Mouse (Mus musculus) midbrain, embryonic 11.5 days (tissue): Measurements from ENCODE around the gene Ankmy1. TPM values are rescaled to one million over a fixed set of nuclear protein-coding genes. Genes with fewer than 3 reads are reported as not detected.

ENCODE experiments used
- ATAC-seq: fragments of 200-750 bp; cut with Nextera tagmentation; 2 replicates; pipeline ENCODE4 v1.8.0; 2017; ENCODE audit warnings: moderate TSS enrichment, moderate library complexity; ENCODE audit not compliant: low FRiP score
- DNase-seq: peaks from one replicate; pipeline ENCODE4 v3.0.0; 2015; ENCODE audit warnings: low spot score; ENCODE audit errors: missing footprints
- H3K27ac ChIP-seq: fragments of 300-500 bp; sonication (generic); 2 replicates; pipeline ENCODE4 v1.5.1; 2014; ENCODE audit warnings: low read depth, low read length
- H3K27me3 ChIP-seq: fragments of 300-500 bp; sonication (generic); 2 replicates; pipeline ENCODE4 v1.6.1; 2014; ENCODE audit warnings: mild to moderate bottlenecking, low read length, moderate library complexity, mixed read lengths; ENCODE audit not compliant: control insufficient read depth, insufficient read depth
- H3K36me3 ChIP-seq: fragments of 300-500 bp; sonication (generic); 2 replicates; pipeline ENCODE4 v1.6.1; 2014; ENCODE audit warnings: mild to moderate bottlenecking, low read length, moderate library complexity, mixed read lengths; ENCODE audit not compliant: control insufficient read depth, insufficient read depth
- H3K4me1 ChIP-seq: fragments of 300-500 bp; sonication (generic); 2 replicates; pipeline ENCODE4 v1.6.1; 2014; ENCODE audit warnings: low read length; ENCODE audit not compliant: control insufficient read depth, insufficient read depth
- H3K4me2 ChIP-seq: fragments of 300-500 bp; sonication (generic); 2 replicates; pipeline ENCODE4 v1.6.1; 2014; ENCODE audit warnings: mild to moderate bottlenecking, moderate library complexity
- H3K4me3 ChIP-seq: fragments of 300-500 bp; sonication (generic); 2 replicates; pipeline ENCODE4 v1.5.1; 2014; ENCODE audit warnings: low read depth, low read length
- H3K9ac ChIP-seq: fragments of 300-500 bp; sonication (generic); 2 replicates; pipeline ENCODE4 v1.6.1; 2014; ENCODE audit warnings: low read length
- H3K9me3 ChIP-seq: fragments of 300-500 bp; sonication (generic); 2 replicates; pipeline ENCODE4 v1.6.1; 2016; ENCODE audit warnings: low read length; ENCODE audit not compliant: control insufficient read depth
- WGBS: fragments of 180-500 bp; shearing (Covaris S2); extraction: QIAGEN DNeasy Blood & Tissue Kit; methylation state at CpG from one replicate; pipeline ENCODE4 v1.1.7; 2014; 5-methylcytosine and 5-hydroxymethylcytosine counted together
- polyA plus RNA-seq: library from polyadenylated mRNA; unstranded; fragments of >200 nt; fragmentation: Nextera tagmentation; extraction: Ambion mirVana; gene quantifications from 2 replicates; pipeline ENCODE4 v1.2.1, GENCODE M21; 2014

Ankmy1 gene
- polyA plus RNA-seq, 1 experiment from 2014 or later: 0.68 TPM

DNA sequence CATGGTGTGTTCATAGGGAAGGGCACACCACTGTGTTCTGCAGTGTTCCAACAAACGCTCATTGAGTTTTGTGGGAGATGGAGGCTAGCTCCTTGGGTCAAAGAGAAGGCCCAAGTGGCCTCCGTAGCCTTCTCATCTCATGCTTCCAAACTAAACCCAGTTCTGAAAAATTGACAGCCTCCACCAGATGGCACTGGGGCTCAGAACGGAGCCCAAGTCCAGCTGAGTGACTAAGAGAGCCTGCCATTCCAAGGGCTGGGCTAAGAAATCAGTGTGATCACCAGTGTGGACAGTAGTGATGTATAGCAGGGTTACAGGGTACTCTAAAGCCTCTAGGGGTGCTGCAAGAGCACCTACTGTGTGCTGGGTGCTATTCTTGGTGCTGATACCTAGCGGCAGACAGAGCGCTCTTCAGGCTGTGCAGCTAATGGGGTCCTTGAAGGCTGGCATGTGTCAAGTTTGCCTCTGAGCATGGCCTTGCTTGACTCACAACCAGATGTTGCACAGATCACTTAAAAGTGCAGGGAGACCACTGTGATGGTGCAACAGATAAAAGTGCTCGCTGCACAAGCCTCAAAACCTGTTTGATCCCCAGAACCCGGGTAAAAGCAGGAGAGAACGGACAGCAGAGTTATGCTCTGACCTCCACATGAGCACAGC is 62.3 kb downstream of the Ankmy1 start:
- ATAC-seq: no peak
- H3K36me3 ChIP-seq: peaks cover 4% of the 10 kb centered on the region; the same call in 1 of the 2 replicates

DNA sequence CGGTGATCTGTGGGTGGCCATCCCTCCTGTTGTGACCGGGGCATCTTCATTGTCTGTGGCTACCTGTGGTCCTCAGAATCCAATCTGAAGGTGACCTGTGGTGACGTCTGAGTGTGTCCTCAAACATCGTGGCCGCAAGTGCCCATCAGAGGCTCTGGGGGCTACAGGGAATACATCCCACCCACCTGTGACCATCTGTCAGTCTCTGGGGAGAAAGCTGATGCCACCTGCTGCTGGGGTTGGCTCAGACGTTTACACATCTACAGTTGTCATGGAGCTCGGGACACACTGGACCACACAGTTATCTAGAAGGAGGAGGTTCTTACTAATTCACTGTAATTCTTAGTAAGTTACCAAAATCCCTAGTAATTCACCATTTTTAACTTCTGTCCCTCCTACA is 63.5 kb downstream of the Ankmy1 start:
- Histone ChIP-seq H3K9ac (no peak overlapping the region), H3K9me3 (no peaks in the 10 kb centered on the region), H3K36me3 (peaks cover 8% of the 10 kb centered on the region; the same call in 1 of the 2 replicates), H3K4me3 (no peak overlapping the region), H3K27ac (no peak overlapping the region), H3K27me3 (no peaks in the 10 kb centered on the region), H3K4me2 (no peak overlapping the region), H3K4me1 (no peaks in the 10 kb centered on the region; the same call in 1 of the 2 replicates)
- no peak for ATAC-seq
- WGBS: 84% methylated on average over 7 of the region's 7 CpGs
- no peak for DNase-seq

More for the DNA sequence above, 62.3 kb downstream of the Ankmy1 start:
- H3K4me2 ChIP-seq: no peak overlapping the region
- 83% methylated on average over 8 of the region's 8 CpGs for WGBS
- H3K27ac ChIP-seq: no peak overlapping the region
- no peak overlapping the region for H3K4me3 ChIP-seq
- no peak for DNase-seq
- H3K4me1 ChIP-seq: no peaks in the 10 kb centered on the region
- no peaks in the 10 kb centered on the region for H3K27me3 ChIP-seq
- H3K9me3 ChIP-seq: no peaks in the 10 kb centered on the region
- no peak overlapping the region for H3K9ac ChIP-seq

DNA sequence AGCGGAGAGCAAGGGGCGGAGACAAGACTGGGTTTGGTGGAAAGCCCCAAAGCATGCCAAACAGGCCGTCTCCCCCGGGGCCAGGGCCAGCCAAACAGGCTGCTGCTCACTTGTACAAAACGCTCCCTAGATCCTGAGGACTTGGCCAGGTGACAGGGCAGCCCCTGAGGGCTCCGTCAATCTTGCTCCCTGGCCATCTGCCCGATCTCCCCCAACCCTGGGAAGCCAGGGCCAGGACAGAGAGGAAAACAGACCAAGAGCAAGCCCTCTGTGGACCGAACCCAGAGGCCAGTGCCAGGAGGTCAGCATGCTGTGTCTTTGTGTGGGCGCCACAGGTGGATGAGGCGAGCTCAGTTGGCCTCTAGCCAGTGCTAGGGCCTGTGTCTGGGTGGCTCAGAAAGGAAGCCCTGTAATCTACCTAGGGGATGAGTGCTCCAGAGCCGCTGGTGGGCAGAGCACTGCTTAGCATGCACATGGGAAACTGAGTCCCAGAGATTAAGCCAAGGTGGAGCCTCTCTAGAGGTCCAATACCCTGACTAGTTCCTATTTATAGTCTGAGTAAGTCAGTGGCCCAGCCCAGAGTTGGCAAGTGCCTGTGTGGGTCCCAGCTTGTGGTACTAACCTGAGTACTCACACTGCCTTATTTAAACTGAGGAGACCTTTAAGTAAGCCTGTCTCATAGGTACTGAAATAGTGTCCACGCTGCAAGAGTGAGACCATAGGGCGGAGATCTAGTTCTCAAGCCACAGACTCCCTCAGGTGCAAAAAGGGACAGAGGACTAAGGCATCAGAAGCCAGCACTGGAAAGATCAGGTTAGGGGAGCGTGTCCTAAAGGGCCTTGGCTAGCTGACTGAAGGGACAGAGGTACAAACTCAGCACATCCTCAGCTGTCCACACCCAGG is 64.5 kb downstream of the Ankmy1 start:
- H3K4me1 ChIP-seq: peaks cover 8% of the 10 kb centered on the region
- DNase-seq (no peak), ATAC-seq (no peak)
- H3K27me3 ChIP-seq: no peaks in the 10 kb centered on the region
- H3K4me2 ChIP-seq: no peak overlapping the region
- no peak overlapping the region for H3K27ac ChIP-seq
- 78% methylated on average over 14 of the region's 14 CpGs for WGBS
- no peak overlapping the region for H3K9ac ChIP-seq
- no peak overlapping the region for H3K4me3 ChIP-seq
- H3K36me3 ChIP-seq: peaks cover 8% of the 10 kb centered on the region; the same call in 1 of the 2 replicates
- no peaks in the 10 kb centered on the region for H3K9me3 ChIP-seq

DNA sequence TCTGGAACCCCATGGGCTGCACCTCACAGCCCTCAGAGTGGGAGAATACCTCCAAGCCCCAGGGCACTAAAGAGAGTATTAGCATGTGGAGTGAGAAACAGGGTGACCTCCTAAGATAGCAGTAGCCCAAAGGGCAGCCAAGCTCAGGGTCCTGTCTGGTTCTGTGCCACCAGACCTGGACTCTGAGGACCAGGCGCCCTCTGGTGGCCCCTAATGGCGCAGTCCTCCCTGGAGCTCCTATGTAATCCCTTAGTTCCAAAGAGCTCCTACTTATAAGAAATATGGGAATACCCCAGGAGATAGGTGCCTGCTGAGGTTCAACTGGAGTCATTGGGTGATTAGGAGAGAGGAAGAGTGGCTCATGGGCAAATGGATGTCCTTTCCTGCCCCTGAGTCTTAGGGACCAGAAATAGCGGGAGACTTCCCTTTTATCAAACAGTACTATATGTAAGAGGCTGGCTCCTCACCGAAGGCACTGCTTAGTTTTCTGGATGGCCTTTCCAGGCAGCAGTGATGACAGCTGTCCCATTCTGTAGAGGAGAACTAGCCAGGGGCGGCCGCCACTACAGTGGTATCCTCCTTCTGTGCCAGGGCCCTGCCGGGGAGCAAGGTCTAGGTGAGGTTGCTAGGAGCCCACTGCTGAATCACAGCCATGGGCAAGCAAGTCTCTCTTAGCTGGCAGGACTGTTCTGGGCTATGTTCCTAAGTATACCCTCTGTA is 68.6 kb downstream of the Ankmy1 start:
- 67% methylated on average over 7 of the region's 7 CpGs for WGBS
- no peaks in the 10 kb centered on the region for H3K9me3 ChIP-seq
- H3K36me3 ChIP-seq: peaks cover 8% of the 10 kb centered on the region; the same call in 1 of the 2 replicates
- peaks cover 15% of the 10 kb centered on the region for H3K4me1 ChIP-seq
- H3K4me2 ChIP-seq: peak overlapping the region; percentile 80; the same call in 1 of the 2 replicates
- ATAC-seq (peak; percentile 26), DNase-seq (peak; percentile 99)
- no peak overlapping the region for H3K4me3 ChIP-seq
- no peak overlapping the region for H3K27ac ChIP-seq
- H3K27me3 ChIP-seq: 0 out of 2 replicates have a peak, but pooled peaks cover 2% of the 10 kb centered on the region
- H3K9ac ChIP-seq: no peak overlapping the region

DNA sequence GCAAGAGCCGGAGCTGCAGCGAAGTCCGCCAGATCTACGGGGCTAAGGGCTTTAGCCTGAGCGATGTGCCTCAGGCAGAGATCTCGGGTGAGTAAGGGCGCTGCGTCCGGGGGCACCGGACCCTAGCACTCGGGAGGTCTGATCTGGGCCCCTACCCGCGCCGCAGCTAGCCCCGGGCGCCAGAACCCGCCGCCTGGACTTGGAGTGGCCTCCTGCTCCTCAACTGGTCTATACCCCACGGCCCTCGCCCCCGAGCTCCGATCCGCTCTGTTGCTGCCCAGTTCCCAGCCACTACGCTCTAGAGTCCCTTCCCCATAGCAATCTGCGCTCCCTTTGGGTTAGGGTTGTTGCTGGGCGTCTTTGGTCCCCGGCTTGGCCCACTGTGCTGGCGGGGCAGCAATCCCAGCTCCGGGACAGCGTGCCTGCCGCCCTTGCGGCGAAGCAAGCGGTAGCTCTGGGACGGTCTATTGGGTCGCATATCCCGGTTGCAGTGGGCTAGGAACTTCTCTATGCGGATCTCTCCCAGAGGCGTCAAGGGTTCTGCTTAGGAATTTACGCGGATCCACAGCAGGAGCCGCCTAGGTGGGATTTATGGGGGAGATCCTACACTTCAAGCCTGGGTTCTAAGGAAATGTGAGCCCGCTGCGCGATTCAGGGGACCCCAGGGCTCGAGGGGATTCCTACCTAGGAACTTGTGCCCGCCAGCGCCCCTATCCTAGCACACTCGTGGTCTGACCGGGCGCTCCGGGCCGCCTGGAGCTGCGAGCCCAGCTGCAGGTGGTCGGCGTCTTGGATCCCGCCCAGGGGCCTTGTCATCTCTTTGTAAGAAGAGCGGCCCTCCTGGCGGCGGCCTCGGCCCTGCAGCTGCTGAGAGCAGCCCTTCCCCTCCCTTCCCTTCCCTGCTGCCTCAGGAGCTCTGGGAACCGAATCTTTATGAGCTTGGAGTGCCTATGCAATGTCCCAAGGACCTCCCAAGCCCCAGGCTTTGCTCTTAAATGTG is 70.4 kb downstream of the Ankmy1 start:
- ATAC-seq (peak; percentile 43), DNase-seq (peak; percentile 97)
- Histone ChIP-seq H3K36me3 (peaks cover 8% of the 10 kb centered on the region; the same call in 1 of the 2 replicates), H3K4me1 (peaks cover 15% of the 10 kb centered on the region), H3K9ac (peak overlapping the region; percentile 99), H3K27me3 (0 out of 2 replicates have a peak, but pooled peaks cover 2% of the 10 kb centered on the region), H3K27ac (peak overlapping the region; percentile 90), H3K9me3 (no peaks in the 10 kb centered on the region), H3K4me2 (peak overlapping the region; percentile 80), H3K4me3 (peak overlapping the region; percentile 88)
- WGBS: under 1% methylated on average over 62 of the region's 62 CpGs

DNA sequence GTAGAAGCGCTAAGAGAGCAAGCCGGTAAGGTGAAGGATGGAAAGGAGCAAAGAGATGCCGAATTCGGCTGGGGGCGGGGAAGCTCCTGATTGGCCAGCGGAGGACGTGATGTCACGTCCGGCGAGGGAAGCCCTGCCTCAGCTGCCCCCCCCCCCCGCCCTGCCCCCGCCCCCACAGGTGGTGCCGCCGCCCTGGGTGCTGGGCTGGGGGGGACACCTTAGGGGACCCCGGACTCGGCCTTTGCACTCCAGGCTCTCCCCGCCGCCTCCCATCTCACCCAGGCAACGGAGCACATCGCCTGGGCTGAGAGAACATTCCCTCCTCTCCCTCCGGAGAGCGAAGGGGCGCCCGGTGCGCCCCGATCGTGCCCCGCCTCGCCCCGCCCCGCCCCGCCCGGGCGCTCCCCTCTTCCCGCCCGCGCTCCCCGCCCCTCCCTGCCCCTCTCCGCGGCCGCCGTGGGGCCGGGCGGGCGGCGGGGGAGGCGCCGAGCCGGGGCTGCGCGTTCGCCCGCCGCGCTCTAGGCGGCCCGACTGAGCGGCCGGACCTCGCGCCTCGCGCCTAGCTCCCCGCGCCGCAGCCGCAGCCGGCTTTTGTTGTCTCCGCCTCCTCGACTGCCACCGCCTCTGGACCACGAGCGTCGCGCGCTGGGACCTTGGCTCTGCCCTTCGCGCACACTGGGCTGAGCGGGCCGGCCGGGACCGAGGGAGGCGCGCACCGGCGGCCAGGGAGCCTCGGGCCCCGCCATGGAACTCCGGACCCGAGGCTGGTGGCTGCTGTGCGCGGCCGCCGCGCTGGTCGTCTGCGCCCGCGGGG is 71.3 kb downstream of the Ankmy1 start, which contains the start of gene Gpc1:
TSS of gene Gpc1 (plus strand) at position 458 of the 814 bp plus-strand sequence.
- Histone ChIP-seq H3K27ac (peak within 1 kb of the TSS; percentile 90), H3K27me3 (0 out of 2 replicates have a peak, but pooled peaks cover 2% of the 10 kb centered on the region), H3K36me3 (peaks cover 8% of the 10 kb centered on the region; the same call in 1 of the 2 replicates), H3K4me2 (peak within 1 kb of the TSS; percentile 80), H3K9me3 (no peaks in the 10 kb centered on the region), H3K9ac (peak within 1 kb of the TSS; percentile 99), H3K4me1 (peaks cover 15% of the 10 kb centered on the region), H3K4me3 (peak within 1 kb of the TSS; percentile 88)
- ATAC-seq (peak; percentile 83), DNase-seq (peak; percentile 96)
- WGBS: under 1% methylated on average over 63 of the region's 99 CpGs

DNA sequence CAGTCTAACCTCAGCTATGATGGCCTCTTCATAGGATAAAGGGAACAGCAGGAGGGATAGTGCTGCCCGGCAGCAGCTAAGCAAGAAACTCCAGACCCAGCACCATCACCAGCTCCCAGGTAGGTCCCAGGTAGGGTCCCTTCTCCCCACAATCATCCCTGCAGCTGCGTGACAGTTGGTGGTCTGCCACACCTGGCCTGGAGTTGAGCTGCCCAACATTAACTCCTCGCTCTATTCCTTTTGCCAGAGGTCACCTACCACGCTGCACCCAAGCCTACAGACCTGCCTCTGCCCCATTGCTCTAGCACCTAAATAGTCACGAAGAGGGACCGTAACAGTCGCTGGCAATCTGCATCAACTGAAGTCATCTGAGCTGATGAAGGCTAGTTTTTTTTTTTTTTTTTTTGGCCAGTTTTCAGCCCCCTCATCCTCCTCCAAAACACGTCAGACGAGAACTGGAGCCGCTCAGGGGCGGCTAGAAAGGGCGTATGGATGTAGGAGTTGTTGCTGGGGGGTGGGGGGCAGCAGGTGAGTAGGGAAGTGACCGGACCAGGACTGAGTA is 72.0 kb downstream of the Ankmy1 start:
- no peak for DNase-seq
- ATAC-seq: no peak
- Histone ChIP-seq H3K9ac (peak overlapping the region; percentile 99), H3K9me3 (no peaks in the 10 kb centered on the region), H3K27ac (peak overlapping the region; percentile 90; the same call in 1 of the 2 replicates), H3K4me3 (peak overlapping the region; percentile 88), H3K4me2 (peak overlapping the region; percentile 80), H3K27me3 (0 out of 2 replicates have a peak, but pooled peaks cover 2% of the 10 kb centered on the region), H3K36me3 (peaks cover 8% of the 10 kb centered on the region; the same call in 1 of the 2 replicates), H3K4me1 (peaks cover 15% of the 10 kb centered on the region)
- WGBS: 7% methylated on average over 13 of the region's 13 CpGs
